Mouse (Mus musculus) E14TG2a.4 (cell line): ENCODE results near the gene Eef1akmt2.

Experiments
- H3K27me3 ChIP-seq: 2 replicates; pipeline ENCODE4 v1.6.1; 2014; ENCODE audit warnings: low read length, control low read depth; ENCODE audit not compliant: insufficient read depth
- H3K36me3 ChIP-seq: 2 replicates; pipeline ENCODE4 v1.6.1; 2014; ENCODE audit warnings: low read length, control low read depth; ENCODE audit not compliant: insufficient read depth
- H3K4me1 ChIP-seq: replicated peaks from 2 replicates; pipeline ENCODE4 v1.6.1; 2014; ENCODE audit warnings: low read depth, low read length, control low read depth
- H3K4me3 ChIP-seq: replicated peaks from 2 replicates; pipeline ENCODE4 v1.5.1; 2014; ENCODE audit warnings: mild to moderate bottlenecking, low read length
- H3K9me3 ChIP-seq: 2 replicates; pipeline ENCODE4 v1.6.1; 2014; ENCODE audit warnings: low read length, control low read depth
- CTCF ChIP-seq: conservative IDR thresholded peaks from 2 replicates; pipeline ENCODE4 v1.5.1; 2014; ENCODE audit warnings: low read length
- NANOG ChIP-seq: IDR thresholded peaks from 2 replicates; pipeline ENCODE4 v1.6.1; 2014; ENCODE audit warnings: borderline replicate concordance, low read length, mixed read lengths
- POU5F1 ChIP-seq: IDR thresholded peaks from 2 replicates; pipeline ENCODE4 v1.6.1; 2014; ENCODE audit warnings: low read length, borderline replicate concordance

Gene Eef1akmt2

GRCm38 (mm10) chr7:132820692-132821091 lies 31.8 kb downstream of the Eef1akmt2 start:
- H3K36me3 ChIP-seq = no peaks in the 10 kb centered on the region
- no peaks in the 10 kb centered on the region for H3K9me3 ChIP-seq
- TF ChIP-seq CTCF (no peak), POU5F1 (no peak), NANOG (no peak)
- no peak overlapping the region for H3K4me3 ChIP-seq
- peaks cover 13% of the 10 kb centered on the region for H3K4me1 ChIP-seq
- H3K27me3 ChIP-seq = peaks cover 5% of the 10 kb centered on the region

GRCm38 (mm10) chr7:132817056-132817455 lies 35.4 kb downstream of the Eef1akmt2 start:
- TF ChIP-seq POU5F1 (no peak), NANOG (no peak), CTCF (no peak)
- Histone ChIP-seq H3K36me3 (no peaks in the 10 kb centered on the region), H3K9me3 (no peaks in the 10 kb centered on the region), H3K4me1 (peaks cover 13% of the 10 kb centered on the region), H3K27me3 (peaks cover 37% of the 10 kb centered on the region), H3K4me3 (no peak overlapping the region)

- peaks cover 18% of the 10 kb centered on the region for H3K4me1 ChIP-seq
Observed at GRCm38 (mm10) chr7:132816528-132816927, 35.9 kb downstream of the Eef1akmt2 start.

GRCm38 (mm10) chr7:132815081-132815480 lies 37.4 kb downstream of the Eef1akmt2 start:
- H3K4me1 ChIP-seq = peaks cover 32% of the 10 kb centered on the region
- peaks cover 46% of the 10 kb centered on the region for H3K27me3 ChIP-seq
- H3K9me3 ChIP-seq = no peaks in the 10 kb centered on the region
- no peak overlapping the region for H3K4me3 ChIP-seq
- TF ChIP-seq NANOG (no peak), CTCF (no peak), POU5F1 (no peak)
- no peaks in the 10 kb centered on the region for H3K36me3 ChIP-seq

More at GRCm38 (mm10) chr7:132816528-132816927, 35.9 kb downstream of the Eef1akmt2 start:
- no peak for TF ChIP-seq NANOG
- no peak for TF ChIP-seq POU5F1
- TF ChIP-seq CTCF = no peak
- peaks cover 43% of the 10 kb centered on the region for H3K27me3 ChIP-seq
- no peaks in the 10 kb centered on the region for H3K36me3 ChIP-seq
- no peaks in the 10 kb centered on the region for H3K9me3 ChIP-seq
- H3K4me3 ChIP-seq = no peak overlapping the region

- H3K9me3 ChIP-seq = no peaks in the 10 kb centered on the region
- peaks cover 46% of the 10 kb centered on the region for H3K27me3 ChIP-seq
- no peaks in the 10 kb centered on the region for H3K36me3 ChIP-seq
Observed at GRCm38 (mm10) chr7:132814089-132814450, 38.4 kb downstream of the Eef1akmt2 start.

GRCm38 (mm10) chr7:132813416-132814088 lies 38.9 kb downstream of the Eef1akmt2 start, which contains the start of gene Fam53b:
Gene Fam53b (minus strand): TSS chr7:132813886.
- H3K36me3 ChIP-seq = no peaks in the 10 kb centered on the region
- peak within 1 kb of the TSS; percentile 85 for H3K4me3 ChIP-seq
- TF ChIP-seq CTCF (no peak), NANOG (no peak), POU5F1 (no peak)
- peaks cover 46% of the 10 kb centered on the region for H3K27me3 ChIP-seq
- peaks cover 47% of the 10 kb centered on the region for H3K4me1 ChIP-seq
- no peaks in the 10 kb centered on the region for H3K9me3 ChIP-seq

More at GRCm38 (mm10) chr7:132814089-132814450, 38.4 kb downstream of the Eef1akmt2 start:
- TF ChIP-seq CTCF (no peak), NANOG (no peak), POU5F1 (no peak)
- Histone ChIP-seq H3K4me3 (peak overlapping the region; percentile 85), H3K4me1 (peaks cover 42% of the 10 kb centered on the region)

- peaks cover 54% of the 10 kb centered on the region for H3K4me1 ChIP-seq
- TF ChIP-seq POU5F1 = no peak
- peaks cover 46% of the 10 kb centered on the region for H3K27me3 ChIP-seq
- H3K36me3 ChIP-seq = no peaks in the 10 kb centered on the region
- peak overlapping the region; percentile 85 for H3K4me3 ChIP-seq
- no peaks in the 10 kb centered on the region for H3K9me3 ChIP-seq
Observed at GRCm38 (mm10) chr7:132812619-132813415, 39.7 kb downstream of the Eef1akmt2 start.

- Histone ChIP-seq H3K4me1 (peaks cover 63% of the 10 kb centered on the region), H3K27me3 (peaks cover 46% of the 10 kb centered on the region), H3K36me3 (no peaks in the 10 kb centered on the region), H3K4me3 (peak overlapping the region; percentile 85; the same call in 1 of the 2 replicates), H3K9me3 (no peaks in the 10 kb centered on the region)
- TF ChIP-seq NANOG (no peak), CTCF (no peak), POU5F1 (no peak)
Observed at GRCm38 (mm10) chr7:132811716-132812618, 40.5 kb downstream of the Eef1akmt2 start.
